Mouse (Mus musculus): ENCODE data around the gene Tppp2. TPM values are rescaled to one million over a fixed set of nuclear protein-coding genes. Genes with fewer than 3 reads are reported as not detected.

The Tppp2 gene
- total RNA-seq, 2 experiments from 2014 or later, result not detected

GRCm38 (mm10) chr14:51942236-51942635 is 24.0 kb downstream of the Tppp2 start:
- DNase-seq (ENCODE audit: low spot score in 2 of 2), result no peak

GRCm38 (mm10) chr14:51943336-51943735 is 25.1 kb downstream of the Tppp2 start:
- no peak for DNase-seq (ENCODE audit: low spot score in 2 of 2)

- DNase-seq (ENCODE audit: low spot score in 2 of 2), result no peak
These were observed 42.1 kb downstream of the Tppp2 start for GRCm38 (mm10) chr14:51960316-51960715.

GRCm38 (mm10) chr14:51967400-51967799 is 49.2 kb downstream of the Tppp2 start:
- DNase-seq (ENCODE audit: low spot score in 2 of 2), result no peak

Other genes starting within 250 kb of the Tppp2 start
- gene Gm17079, start 223.0 kb upstream of the Tppp2 start, total RNA-seq (2021), result not detected
- gene Gm5800, start 201.2 kb upstream of the Tppp2 start, total RNA-seq (2021), result not detected
- gene Ang4, start 144.8 kb upstream of the Tppp2 start, total RNA-seq (2021), result not detected
- gene AY358078, start 118.4 kb upstream of the Tppp2 start, total RNA-seq (2021), result not detected
- not detected for gene Ear6, start 64.7 kb upstream of the Tppp2 start, total RNA-seq (2021)
- 10 to 100 TPM; 34.9 to 38.9 TPM for gene Mettl17, start 33.6 kb upstream of the Tppp2 start, total RNA-seq (2021)
- gene Slc39a2, start 25.5 kb upstream of the Tppp2 start, total RNA-seq (2021), result 1 to 10 TPM; 4.7 to 5.6 TPM
- gene Ndrg2, start 4.3 kb upstream of the Tppp2 start, total RNA-seq (2021), result 100 to 1,000 TPM; 696 to 763 TPM
- under 1 TPM in 1 of 2 experiments, not detected in 1; 0.23 TPM for gene Rnase13, start 4.3 kb downstream of the Tppp2 start, total RNA-seq (2021)
- 10 to 100 TPM; 44.2 to 47.4 TPM for gene Arhgef40, start 66.3 kb downstream of the Tppp2 start, total RNA-seq (2021)
- under 1 TPM; 0.39 to 0.95 TPM for gene Tmem253, start 97.2 kb downstream of the Tppp2 start, total RNA-seq (2021)
- gene Zfp219, start 102.3 kb downstream of the Tppp2 start, total RNA-seq (2021), result 10 to 100 TPM; 37.6 to 41.2 TPM
- gene Olfr221, start 124.0 kb downstream of the Tppp2 start, total RNA-seq (2021), result not detected
- 100 to 1,000 TPM; 213 to 245 TPM for gene Hnrnpc, start 185.6 kb downstream of the Tppp2 start, total RNA-seq (2021)
- gene Rpgrip1, start 192.3 kb downstream of the Tppp2 start, total RNA-seq (2021), result 1 to 10 TPM; 2.4 TPM

Measured in layer of hippocampus, postnatal 14 days (tissue).